Mouse (Mus musculus) CH12.LX (cell line): ENCODE results near the gene She. TPM values are rescaled to one million over a fixed set of nuclear protein-coding genes. Genes with fewer than 3 reads are reported as not detected.

Experiments used
- DNase-seq: peaks from one replicate; pipeline ENCODE4 v3.0.0-alpha.2; 2013; ENCODE audit errors: extremely low read depth
- H3K27ac ChIP-seq: 2 replicates; pipeline ENCODE4 v1.5.1; 2012; ENCODE audit warnings: low read depth, mild to moderate bottlenecking, control low read depth, moderate library complexity; ENCODE audit not compliant: insufficient read depth
- H3K27me3 ChIP-seq: replicated peaks from 2 replicates; pipeline ENCODE3; 2012; ENCODE audit warnings: inconsistent platforms
- H3K36me3 ChIP-seq, 2 experiments: replicated peaks in 1 of 2; 2 replicates each; pipeline versions ENCODE3 to v1.6.1; 2012; ENCODE audit warnings: inconsistent platforms in 1 of 2, low read length in 1 of 2, mild to moderate bottlenecking in 1 of 2, mixed read lengths in 1 of 2, moderate library complexity in 1 of 2; ENCODE audit not compliant: control insufficient read depth in 1 of 2, insufficient read depth in 1 of 2
- H3K4me1 ChIP-seq, 2 experiments: 2 replicates each; pipeline ENCODE4 v1.6.1; 2012; ENCODE audit warnings: inconsistent platforms in 1 of 2, moderate library complexity in 1 of 2; ENCODE audit not compliant: insufficient read depth in 2 of 2, control insufficient read depth in 1 of 2
- H3K4me2 ChIP-seq: 2 replicates; pipeline ENCODE4 v1.6.1; 2012; ENCODE audit warnings: low read depth, mild to moderate bottlenecking, control low read depth; ENCODE audit not compliant: poor library complexity, insufficient read depth, severe bottlenecking
- H3K4me3 ChIP-seq, 3 experiments: fragments of 150-350 bp in 1 of 3; sonication (generic) in 1 of 3; replicated peaks in 1 of 3; 2 replicates each; pipeline versions ENCODE3 to v1.5.1; 2011 to 2012; ENCODE audit warnings: low read depth in 2 of 3, low read length in 2 of 3, mild to moderate bottlenecking in 2 of 3, moderate library complexity in 2 of 3, control low read depth in 1 of 3, improper control_type of control experiment in 1 of 3, inconsistent platforms in 1 of 3, mixed read lengths in 1 of 3; ENCODE audit not compliant: poor library complexity in 1 of 3
- H3K79me2 ChIP-seq: replicated peaks from 2 replicates; pipeline ENCODE4 v1.6.1; 2012; ENCODE audit warnings: mild to moderate bottlenecking, moderate library complexity; ENCODE audit not compliant: control insufficient read depth, poor library complexity, insufficient read depth, severe bottlenecking; ENCODE audit errors: extremely low read depth
- H3K9ac ChIP-seq: 2 replicates; pipeline ENCODE4 v1.6.1; 2012; ENCODE audit warnings: low read depth, mild to moderate bottlenecking, control low read depth, moderate library complexity; ENCODE audit not compliant: insufficient read depth
- H3K9me3 ChIP-seq: replicated peaks from 2 replicates; pipeline ENCODE3; 2012; ENCODE audit warnings: low read length, inconsistent platforms, mixed read lengths
- BHLHE40 ChIP-seq: IDR thresholded peaks from 2 replicates; pipeline ENCODE4 v1.6.1; 2011; ENCODE audit warnings: mild to moderate bottlenecking, low read depth, low read length, improper control_type of control experiment
- CTCF ChIP-seq, 2 experiments: IDR thresholded peaks in 1 of 2; conservative IDR thresholded peaks in 1 of 2; 2 replicates each; pipeline ENCODE4 v1.5.1; 2011 to 2012; ENCODE audit warnings: low read depth in 2 of 2, low read length in 2 of 2, improper control_type of control experiment in 1 of 2, inconsistent platforms in 1 of 2, mild to moderate bottlenecking in 1 of 2, moderate library complexity in 1 of 2
- E2F4 ChIP-seq: IDR thresholded peaks from 2 replicates; pipeline ENCODE4 v1.6.1; 2011; ENCODE audit warnings: low read depth, low read length, improper control_type of control experiment; ENCODE audit not compliant: insufficient replicate concordance
- ELF1 ChIP-seq: IDR thresholded peaks from 2 replicates; pipeline ENCODE4 v1.6.1; 2014; ENCODE audit warnings: low read depth, mild to moderate bottlenecking, inconsistent platforms, low read length, improper control_type of control experiment
- ETS1 ChIP-seq: conservative IDR thresholded peaks from 2 replicates; pipeline ENCODE4 v1.6.1; 2012; ENCODE audit warnings: low read depth, mild to moderate bottlenecking, inconsistent platforms, low read length, improper control_type of control experiment, moderate library complexity
- GABPA ChIP-seq: IDR thresholded peaks from 2 replicates; pipeline ENCODE4 v1.6.1; 2012; ENCODE audit warnings: low read depth, low read length, improper control_type of control experiment, inconsistent platforms; ENCODE audit not compliant: insufficient replicate concordance
- HCFC1 ChIP-seq: IDR thresholded peaks from 2 replicates; pipeline ENCODE4 v1.6.1; 2012; ENCODE audit warnings: low read depth, mild to moderate bottlenecking, inconsistent platforms, low read length, improper control_type of control experiment
- IRF4 ChIP-seq: IDR thresholded peaks from 2 replicates; pipeline ENCODE4 v1.6.1; 2014; ENCODE audit warnings: low read depth, mild to moderate bottlenecking, inconsistent platforms, low read length, improper control_type of control experiment
- JUND ChIP-seq: conservative IDR thresholded peaks from 2 replicates; pipeline ENCODE4 v1.6.1; 2011; ENCODE audit warnings: low read depth, low read length, improper control_type of control experiment
- MAFK ChIP-seq: IDR thresholded peaks from 2 replicates; pipeline ENCODE4 v1.6.1; 2011; ENCODE audit warnings: low read length, improper control_type of control experiment; ENCODE audit not compliant: insufficient replicate concordance
- MAZ ChIP-seq: IDR thresholded peaks from 2 replicates; pipeline ENCODE4 v1.6.1; 2012; ENCODE audit warnings: low read depth, mild to moderate bottlenecking, inconsistent platforms, low read length, improper control_type of control experiment, moderate library complexity
- MEF2A ChIP-seq: IDR thresholded peaks from 2 replicates; pipeline ENCODE4 v1.6.1; 2014; ENCODE audit warnings: low read depth, mild to moderate bottlenecking, inconsistent platforms, low read length, improper control_type of control experiment, borderline replicate concordance
- POLR2A ChIP-seq: IDR thresholded peaks from 2 replicates; pipeline ENCODE4 v1.6.1; 2011; ENCODE audit warnings: low read depth, mild to moderate bottlenecking, improper control_type of control experiment, low read length
- RAD21 ChIP-seq: IDR thresholded peaks from 2 replicates; pipeline ENCODE4 v1.6.1; 2011; ENCODE audit warnings: low read depth, mild to moderate bottlenecking, low read length, improper control_type of control experiment, moderate library complexity
- SMC3 ChIP-seq: IDR thresholded peaks from 2 replicates; pipeline ENCODE4 v1.6.1; 2011; ENCODE audit warnings: low read depth, low read length, improper control_type of control experiment
- TBP ChIP-seq: conservative IDR thresholded peaks from 2 replicates; pipeline ENCODE4 v1.6.1; 2011; ENCODE audit warnings: low read depth, low read length, improper control_type of control experiment
- TCF12 ChIP-seq: IDR thresholded peaks from 2 replicates; pipeline ENCODE4 v1.6.1; 2014; ENCODE audit warnings: low read depth, mild to moderate bottlenecking, inconsistent platforms, low read length, improper control_type of control experiment
- UBTF ChIP-seq: IDR thresholded peaks from 2 replicates; pipeline ENCODE4 v1.6.1; 2012; ENCODE audit warnings: low read depth, mild to moderate bottlenecking, inconsistent platforms, low read length, improper control_type of control experiment, moderate library complexity
- USF1 ChIP-seq: IDR thresholded peaks from 2 replicates; pipeline ENCODE4 v1.6.1; 2014; ENCODE audit warnings: low read depth, mild to moderate bottlenecking, inconsistent platforms, low read length, improper control_type of control experiment
- dilution Hi-C: fragments of 300-500 bp; cut with MboI; formaldehyde crosslinking; loops from 2 replicates; pipeline ENCODE4 v1.14.3; 2020; ENCODE audit warnings: low sequenced_read_pairs; ENCODE audit not compliant: extremely low pct_unique_long_range_greater_than_20kb, extremely low pct_ligation_motif_present
- in situ Hi-C: fragments of 300-500 bp; cut with MboI; formaldehyde crosslinking; loops from 3 replicates; pipeline ENCODE4 v1.14.3; 2019; ENCODE audit warnings: low sequenced_read_pairs, low pct_ligation_motif_present, low pct_unique_long_range_greater_than_20kb, mixed read lengths
- polyA plus RNA-seq: library from polyadenylated mRNA; unstranded; fragments of >175 nt; gene quantifications from 2 replicates; pipeline ENCODE4 v1.2.1, GENCODE M21; 2012; ENCODE audit warnings: low read depth; ENCODE audit not compliant: insufficient read length
- total RNA-seq, 2 experiments: library from RNA; depleted of rRNA; stranded (reverse); fragments of 300-350 nt in 1 of 2; fragments of >200 nt in 1 of 2; gene quantifications; 2 replicates each; pipeline ENCODE4 v1.2.3; 2012 to 2014

She gene
- total and polyA plus RNA-seq, 3 experiments, result not detected

DNA sequence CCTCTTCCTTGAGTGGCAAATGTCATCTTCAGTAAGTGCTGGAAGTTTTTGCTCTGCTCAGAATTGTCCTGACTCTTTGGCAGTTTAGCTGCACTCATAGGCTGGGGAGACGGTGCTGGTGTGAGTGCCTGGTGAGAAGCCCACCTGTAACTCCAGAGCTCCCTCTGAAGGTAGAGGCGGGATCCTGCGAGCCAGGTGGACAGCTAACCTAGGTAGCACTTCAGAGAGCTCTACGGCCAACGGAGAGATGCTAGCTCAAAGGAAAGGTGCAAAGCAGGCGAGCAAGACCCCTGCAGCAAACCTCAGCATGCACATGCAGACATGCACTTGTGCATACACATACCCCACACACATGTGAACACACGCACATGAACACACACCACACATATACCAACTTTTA is 17.1 kb upstream of the She start:
- H3K27ac ChIP-seq, result no peak overlapping the region
- no peak for DNase-seq
- dilution Hi-C loops (no loop called here), in situ Hi-C loops (no loop called here)
- no peaks in the 10 kb centered on the region for H3K36me3 ChIP-seq
- TF ChIP-seq POLR2A, result no peak
- TF ChIP-seq GABPA, result no peak
- TF ChIP-seq E2F4, result no peak
- no peak for TF ChIP-seq ELF1
- TF ChIP-seq CTCF (conservative IDR thresholded peaks at IDR 0.05 in 1 of 2, IDR thresholded peaks at IDR 0.05 in 1 of 2; ENCODE audit: low read depth in 2 of 2, low read length in 2 of 2), result peak in 1 of 2 experiments; percentile 38; a peak in 2 of 4 replicates
- no peak for TF ChIP-seq HCFC1
- TF ChIP-seq JUND, result no peak
- TF ChIP-seq IRF4, result no peak
- peak; percentile 11 for TF ChIP-seq RAD21
- no peak for TF ChIP-seq TBP
- TF ChIP-seq TCF12, result no peak
- no peak overlapping the region for H3K9ac ChIP-seq
- H3K79me2 ChIP-seq, result no peaks in the 10 kb centered on the region
- no peak overlapping the region for H3K4me2 ChIP-seq
- peaks cover 0 to 7% of the 10 kb centered on the region in 2 experiments; a peak in 1 of 4 replicates for H3K4me1 ChIP-seq
- H3K9me3 ChIP-seq, result no peaks in the 10 kb centered on the region
- H3K4me3 ChIP-seq, result no peak overlapping the region
- H3K27me3 ChIP-seq, result peaks cover 8% of the 10 kb centered on the region

DNA sequence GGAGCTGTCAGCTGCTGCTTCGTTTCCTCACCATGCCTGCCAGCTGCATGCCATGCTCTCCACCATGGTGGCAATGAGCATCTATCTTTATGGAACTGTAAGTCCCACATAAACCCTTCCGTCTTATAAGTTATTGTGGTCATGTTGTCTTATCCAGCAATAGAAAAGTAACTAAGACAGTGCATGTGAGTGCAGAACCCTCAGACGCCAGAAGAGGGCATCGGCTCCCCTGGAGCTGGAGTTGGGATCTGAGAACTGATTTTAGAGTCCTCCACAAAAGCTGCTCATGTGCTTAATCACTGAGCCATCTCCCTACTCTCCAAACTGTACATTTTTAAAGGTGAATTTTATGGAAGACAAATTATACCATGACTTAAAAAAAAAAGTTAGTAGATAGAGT is 14.1 kb upstream of the She start:
- no peak overlapping the region for H3K9ac ChIP-seq
- no peaks in the 10 kb centered on the region for H3K36me3 ChIP-seq
- TF ChIP-seq MAFK, result no peak
- no peak for TF ChIP-seq UBTF
- TF ChIP-seq GABPA, result no peak
- no peak for TF ChIP-seq TCF12
- TF ChIP-seq CTCF (conservative IDR thresholded peaks at IDR 0.05 in 1 of 2, IDR thresholded peaks at IDR 0.05 in 1 of 2; ENCODE audit: low read depth in 2 of 2, low read length in 2 of 2), result peak; percentile 34 to 69; a peak in 3 of 4 replicates
- TF ChIP-seq MAZ, result no peak
- TF ChIP-seq MEF2A, result no peak
- TF ChIP-seq ETS1, result no peak
- no peak for TF ChIP-seq BHLHE40
- TF ChIP-seq SMC3, result peak; percentile 66
- no peak for TF ChIP-seq USF1
- peak; percentile 45 for TF ChIP-seq RAD21
- H3K27me3 ChIP-seq, result peaks cover 8% of the 10 kb centered on the region
- peak; percentile 44 for DNase-seq
- H3K9me3 ChIP-seq, result no peaks in the 10 kb centered on the region
- no peaks in the 10 kb centered on the region for H3K79me2 ChIP-seq
- no peak overlapping the region for H3K4me3 ChIP-seq
- in situ Hi-C loops (no loop called here), dilution Hi-C loops (no loop called here)
- H3K27ac ChIP-seq, result no peak overlapping the region
- H3K4me1 ChIP-seq, result peaks cover 0 to 7% of the 10 kb centered on the region in 2 experiments; a peak in 2 of 4 replicates
- no peak overlapping the region for H3K4me2 ChIP-seq
